Mouse (Mus musculus) neural tube, embryonic 11.5 days (tissue): ENCODE results near the gene Glcci1. TPM values are rescaled to one million over a fixed set of nuclear protein-coding genes. Genes with fewer than 3 reads are reported as not detected.

Source experiments
- ATAC-seq: fragments of 200-750 bp; cut with Nextera tagmentation; 2 replicates; pipeline ENCODE4 v1.8.0; 2017; ENCODE audit warnings: moderate number of reproducible peaks, mild to moderate bottlenecking, moderate TSS enrichment, moderate library complexity; ENCODE audit not compliant: insufficient read depth, low FRiP score, low TSS enrichment
- DNase-seq: peaks from one replicate; pipeline ENCODE4 v3.0.0-alpha.2; 2015; ENCODE audit warnings: low spot score
- H3K27ac ChIP-seq: fragments of 300-500 bp; sonication (generic); 2 replicates; pipeline ENCODE4 v1.5.1; 2014; ENCODE audit warnings: low read depth, mild to moderate bottlenecking, low read length
- H3K27me3 ChIP-seq: fragments of 300-500 bp; sonication (generic); 2 replicates; pipeline ENCODE4 v1.6.1; 2014; ENCODE audit warnings: mild to moderate bottlenecking, low read length, mixed read lengths; ENCODE audit not compliant: control insufficient read depth, insufficient read depth
- H3K36me3 ChIP-seq: fragments of 300-500 bp; sonication (generic); 2 replicates; pipeline ENCODE4 v1.6.1; 2014; ENCODE audit warnings: mild to moderate bottlenecking, low read length, moderate library complexity, mixed read lengths; ENCODE audit not compliant: control insufficient read depth, insufficient read depth
- H3K4me1 ChIP-seq: fragments of 300-500 bp; sonication (generic); 2 replicates; pipeline ENCODE4 v1.6.1; 2014; ENCODE audit warnings: low read length, mixed read lengths; ENCODE audit not compliant: control insufficient read depth, insufficient read depth
- H3K4me2 ChIP-seq: fragments of 300-500 bp; sonication (generic); 2 replicates; pipeline ENCODE4 v1.6.1; 2014; ENCODE audit warnings: low read depth, mild to moderate bottlenecking, moderate library complexity
- H3K4me3 ChIP-seq: fragments of 300-500 bp; sonication (generic); 2 replicates; pipeline ENCODE4 v1.5.1; 2014; ENCODE audit warnings: low read depth, low read length
- H3K9ac ChIP-seq: fragments of 300-500 bp; sonication (generic); 2 replicates; pipeline ENCODE4 v1.6.1; 2014; ENCODE audit warnings: mild to moderate bottlenecking, low read length
- H3K9me3 ChIP-seq: fragments of 300-500 bp; sonication (generic); 2 replicates; pipeline ENCODE4 v1.6.1; 2016; ENCODE audit warnings: low read length; ENCODE audit not compliant: control insufficient read depth
- WGBS: fragments of 180-500 bp; shearing (Covaris S2); extraction: QIAGEN DNeasy Blood & Tissue Kit; methylation state at CpG from one replicate; pipeline ENCODE4 v1.1.7; 2014; 5-methylcytosine and 5-hydroxymethylcytosine counted together
- polyA plus RNA-seq: library from polyadenylated mRNA; unstranded; fragments of >200 nt; fragmentation: Nextera tagmentation; extraction: Ambion mirVana; gene quantifications from 2 replicates; pipeline ENCODE4 v1.2.1, GENCODE M21; 2014

Gene Glcci1
- polyA plus RNA-seq = 22.4 and 24.0 TPM in 2 replicates

DNA sequence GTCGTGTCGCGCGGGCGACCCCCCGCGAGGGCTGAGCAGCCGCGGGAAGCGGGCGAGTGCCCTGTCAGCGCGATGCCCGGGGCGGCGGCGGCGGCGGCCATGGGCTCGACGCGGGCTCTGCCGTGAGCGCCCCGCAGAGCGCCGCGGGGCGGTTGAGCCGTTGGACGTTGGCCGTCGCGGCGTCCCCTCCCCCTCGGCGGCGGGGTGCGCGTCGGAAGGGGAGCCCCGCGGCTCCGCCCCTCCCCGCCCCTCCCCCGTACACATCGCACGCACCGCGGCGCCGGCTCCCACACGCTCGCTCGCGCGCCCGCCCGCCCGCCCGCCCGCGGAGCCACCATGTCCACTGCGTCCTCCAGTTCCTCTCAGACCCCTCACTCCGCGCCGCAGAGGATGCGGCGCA lies at the start of gene Glcci1:
Gene Glcci1 (plus strand): TSS at position 50 of the 400 bp plus-strand sequence.
- H3K9ac ChIP-seq = peak within 1 kb of the TSS; percentile 93
- H3K27ac ChIP-seq = peak within 1 kb of the TSS; percentile 99
- peaks cover 13% of the 10 kb centered on the region; the same call in 1 of the 2 replicates for H3K4me1 ChIP-seq
- H3K4me3 ChIP-seq = peak within 1 kb of the TSS; percentile 87
- H3K36me3 ChIP-seq = no peaks in the 10 kb centered on the region
- no peaks in the 10 kb centered on the region for H3K9me3 ChIP-seq
- peak within 1 kb of the TSS; percentile 63 for H3K4me2 ChIP-seq
- peak; percentile 86 for DNase-seq
- 0% methylated on average over 30 of the region's 69 CpGs for WGBS
- H3K27me3 ChIP-seq = no peaks in the 10 kb centered on the region
- peak; percentile 81 for ATAC-seq

DNA sequence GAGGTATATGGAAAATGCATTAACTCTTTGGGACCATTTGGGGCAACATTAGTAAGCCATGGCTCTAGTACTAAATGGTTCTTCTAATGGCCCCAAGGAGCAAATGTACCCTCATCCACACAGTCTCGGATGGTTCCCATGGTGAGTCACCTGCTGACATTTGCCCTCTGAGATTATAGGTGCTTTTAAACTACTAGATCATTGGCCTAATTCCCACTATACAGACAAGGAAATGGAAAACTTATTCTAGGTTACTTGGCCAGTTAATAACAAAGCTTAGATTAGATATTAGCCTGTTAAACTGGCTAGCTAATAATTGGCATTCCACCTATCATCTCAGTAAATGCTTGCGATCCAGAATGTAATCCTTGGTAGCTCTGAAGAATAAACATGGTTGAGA lies 47.0 kb upstream of the Glcci1 start:
- ATAC-seq = no peak
- Histone ChIP-seq H3K36me3 (no peaks in the 10 kb centered on the region), H3K27ac (no peak overlapping the region), H3K9me3 (no peaks in the 10 kb centered on the region), H3K9ac (no peak overlapping the region), H3K4me1 (no peaks in the 10 kb centered on the region), H3K4me2 (no peak overlapping the region), H3K4me3 (no peak overlapping the region), H3K27me3 (no peaks in the 10 kb centered on the region)
- DNase-seq = no peak
- whole genome bisulfite sequencing = 97% methylated on average over 2 of the region's 2 CpGs

DNA sequence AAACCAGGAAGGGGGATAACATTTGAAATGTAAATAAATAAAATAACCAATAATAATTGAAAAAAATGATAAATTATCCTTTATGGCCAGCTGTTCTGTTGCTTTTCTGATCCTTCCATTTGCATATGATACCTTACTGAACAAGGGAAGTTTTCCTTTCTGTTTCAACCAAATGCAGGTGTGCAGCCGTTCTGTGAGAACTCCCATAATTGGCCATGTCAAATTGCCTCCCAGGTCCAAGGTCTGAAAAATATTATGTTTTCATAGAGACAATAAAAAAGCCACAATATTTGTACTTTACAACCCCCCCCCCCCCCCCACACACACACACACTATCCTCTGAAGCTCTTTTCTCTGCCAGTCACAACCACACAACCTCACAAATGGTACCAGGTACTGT lies 44.0 kb upstream of the Glcci1 start:
- DNase-seq (no peak), ATAC-seq (no peak)
- WGBS = 79% methylated on average over 1 of the region's 1 CpGs

DNA sequence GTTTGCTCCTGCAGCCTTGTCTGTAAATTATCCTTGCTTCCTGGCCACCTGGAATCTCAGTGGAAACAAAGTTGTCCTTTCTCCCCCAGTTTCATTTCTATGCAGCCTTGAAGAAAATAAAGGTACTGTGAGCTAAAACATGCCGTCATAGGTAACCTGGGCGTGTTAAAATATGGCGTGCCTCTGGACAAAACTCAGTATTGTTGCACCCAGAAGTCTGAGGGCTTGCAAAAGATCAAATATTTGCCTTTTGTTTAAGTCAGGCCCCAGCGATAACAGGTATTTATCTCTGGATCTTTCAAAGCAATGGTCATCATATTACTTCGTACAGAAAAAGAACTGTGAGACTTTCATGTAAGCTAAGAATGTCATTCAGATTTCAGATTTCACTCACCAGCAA lies 43.4 kb upstream of the Glcci1 start:
- WGBS = 89% methylated on average over 5 of the region's 5 CpGs
- no peaks in the 10 kb centered on the region for H3K36me3 ChIP-seq
- H3K27me3 ChIP-seq = no peaks in the 10 kb centered on the region

More for the DNA sequence above, 44.0 kb upstream of the Glcci1 start:
- Histone ChIP-seq H3K4me1 (no peaks in the 10 kb centered on the region; the same call in 1 of the 2 replicates), H3K27ac (no peak overlapping the region), H3K4me3 (no peak overlapping the region), H3K9me3 (no peaks in the 10 kb centered on the region), H3K9ac (no peak overlapping the region), H3K27me3 (no peaks in the 10 kb centered on the region), H3K4me2 (no peak overlapping the region), H3K36me3 (no peaks in the 10 kb centered on the region)

DNA sequence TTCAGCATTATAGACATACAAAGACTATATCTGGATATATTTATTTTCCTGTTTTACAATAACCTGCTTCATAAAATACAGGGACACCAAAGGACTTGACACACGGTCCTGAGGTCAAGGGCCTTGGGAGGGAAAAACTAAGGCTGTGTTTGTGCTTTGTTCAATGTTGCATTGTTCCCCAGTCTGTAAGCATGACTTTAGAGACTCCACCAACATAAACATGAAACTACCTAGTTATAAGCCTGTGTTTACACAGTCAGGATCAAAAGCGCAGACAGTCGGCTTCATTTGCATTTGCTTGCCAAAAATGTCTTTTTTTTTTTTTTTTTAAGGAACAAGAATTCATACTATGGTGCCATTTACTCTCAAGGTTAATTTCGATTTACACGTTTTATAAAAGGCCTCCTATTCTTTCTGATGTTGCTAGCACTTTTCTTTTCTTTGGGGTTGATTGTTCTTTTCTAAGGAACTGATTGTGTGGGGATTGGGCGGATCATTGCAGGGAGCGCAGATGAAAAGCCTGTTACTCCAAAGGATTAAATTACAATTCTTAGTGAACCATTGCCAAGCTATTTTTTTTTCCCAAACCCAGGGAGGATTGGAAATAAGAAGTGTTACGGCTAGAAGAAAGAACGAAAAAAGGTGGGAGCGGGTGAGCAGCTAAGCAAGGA lies 41.6 kb upstream of the Glcci1 start:
- no peaks in the 10 kb centered on the region for H3K27me3 ChIP-seq
- H3K36me3 ChIP-seq = no peaks in the 10 kb centered on the region
- H3K4me2 ChIP-seq = no peak overlapping the region
- H3K4me1 ChIP-seq = no peaks in the 10 kb centered on the region; the same call in 1 of the 2 replicates
- no peak for DNase-seq
- 49% methylated on average over 10 of the region's 10 CpGs for WGBS
- no peak overlapping the region for H3K9ac ChIP-seq
- H3K9me3 ChIP-seq = no peaks in the 10 kb centered on the region
- H3K4me3 ChIP-seq = no peak overlapping the region
- ATAC-seq = no peak
- no peak overlapping the region for H3K27ac ChIP-seq

More for the DNA sequence above, 43.4 kb upstream of the Glcci1 start:
- Histone ChIP-seq H3K4me1 (no peaks in the 10 kb centered on the region; the same call in 1 of the 2 replicates), H3K27ac (no peak overlapping the region), H3K4me2 (no peak overlapping the region), H3K9me3 (no peaks in the 10 kb centered on the region), H3K9ac (no peak overlapping the region), H3K4me3 (no peak overlapping the region)
- DNase-seq (no peak), ATAC-seq (no peak)

DNA sequence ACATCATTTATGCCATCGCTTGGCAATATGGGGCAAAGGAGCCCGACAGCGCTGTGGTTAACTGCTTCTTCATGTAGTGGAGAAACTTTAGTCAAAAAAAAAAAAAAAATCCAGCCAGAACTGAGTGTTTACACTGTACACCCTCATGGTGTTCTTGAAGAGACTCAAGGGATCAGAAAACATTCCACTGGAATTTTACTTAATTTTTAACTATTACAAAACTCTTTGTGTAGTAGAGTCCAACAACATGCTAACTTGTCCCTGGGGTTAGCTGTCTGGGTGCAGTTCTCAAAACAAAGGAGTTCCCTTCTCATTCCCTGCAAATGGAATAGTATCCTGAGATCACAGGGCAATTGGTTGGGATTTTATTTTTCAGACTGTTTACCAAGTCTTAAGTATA lies 39.5 kb upstream of the Glcci1 start:
- Histone ChIP-seq H3K4me1 (no peaks in the 10 kb centered on the region; the same call in 1 of the 2 replicates), H3K27me3 (no peaks in the 10 kb centered on the region), H3K27ac (no peak overlapping the region), H3K4me2 (no peak overlapping the region), H3K9ac (no peak overlapping the region), H3K4me3 (no peak overlapping the region), H3K9me3 (no peaks in the 10 kb centered on the region), H3K36me3 (no peaks in the 10 kb centered on the region)
- DNase-seq (no peak), ATAC-seq (no peak)
- WGBS = 95% methylated on average over 3 of the region's 3 CpGs

DNA sequence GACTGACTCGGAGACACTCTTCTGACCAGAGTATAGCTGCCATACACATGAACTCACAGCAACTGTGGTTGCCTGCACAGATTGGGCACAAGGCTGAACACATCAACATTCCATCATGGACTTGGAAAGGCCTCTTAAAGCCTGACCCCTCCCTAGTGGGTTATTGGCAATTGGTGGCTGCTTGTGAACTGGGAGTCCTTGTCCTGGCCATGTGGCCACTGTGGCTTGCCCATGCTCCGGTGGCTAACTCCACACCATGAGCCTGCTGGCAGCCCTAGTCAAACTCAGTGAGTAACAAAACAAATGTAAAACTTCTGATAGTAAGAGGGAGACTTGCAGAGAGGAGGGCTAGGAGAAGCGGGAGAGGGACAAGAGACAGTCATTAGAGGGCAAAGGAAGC lies 37.3 kb upstream of the Glcci1 start:
- Histone ChIP-seq H3K4me1 (no peaks in the 10 kb centered on the region; the same call in 1 of the 2 replicates), H3K36me3 (no peaks in the 10 kb centered on the region), H3K4me2 (no peak overlapping the region), H3K27ac (no peak overlapping the region), H3K9ac (no peak overlapping the region), H3K27me3 (no peaks in the 10 kb centered on the region), H3K9me3 (no peaks in the 10 kb centered on the region), H3K4me3 (no peak overlapping the region)
- DNase-seq (no peak), ATAC-seq (no peak)
- WGBS = 86% methylated on average over 3 of the region's 3 CpGs

DNA sequence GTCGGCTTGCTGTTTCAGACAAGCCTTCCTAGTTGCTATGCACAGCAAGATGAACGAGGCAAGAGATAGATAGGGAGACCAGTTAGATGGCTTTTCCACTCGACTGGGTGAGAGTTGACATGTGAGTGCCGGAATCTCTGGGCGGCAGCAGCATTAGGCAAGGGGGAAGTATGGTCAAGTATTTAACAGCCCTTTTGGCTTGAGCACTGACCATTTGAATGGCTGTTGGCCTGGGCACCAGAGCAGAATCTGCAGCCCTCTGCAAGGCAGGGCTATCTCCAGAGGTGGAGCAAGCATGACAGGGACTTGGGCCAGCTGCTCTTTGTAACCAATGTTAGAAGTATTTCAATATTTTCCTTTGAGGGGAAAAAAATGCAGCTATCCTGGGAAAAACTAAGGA lies 36.5 kb upstream of the Glcci1 start:
- no peaks in the 10 kb centered on the region for H3K9me3 ChIP-seq
- no peaks in the 10 kb centered on the region for H3K36me3 ChIP-seq
- H3K4me2 ChIP-seq = no peak overlapping the region
- no peaks in the 10 kb centered on the region for H3K27me3 ChIP-seq
- no peak overlapping the region for H3K4me3 ChIP-seq
- no peak overlapping the region for H3K9ac ChIP-seq
- no peak overlapping the region for H3K27ac ChIP-seq
- ATAC-seq (no peak), DNase-seq (no peak)
- 63% methylated on average over 5 of the region's 5 CpGs for WGBS
- no peaks in the 10 kb centered on the region for H3K4me1 ChIP-seq

DNA sequence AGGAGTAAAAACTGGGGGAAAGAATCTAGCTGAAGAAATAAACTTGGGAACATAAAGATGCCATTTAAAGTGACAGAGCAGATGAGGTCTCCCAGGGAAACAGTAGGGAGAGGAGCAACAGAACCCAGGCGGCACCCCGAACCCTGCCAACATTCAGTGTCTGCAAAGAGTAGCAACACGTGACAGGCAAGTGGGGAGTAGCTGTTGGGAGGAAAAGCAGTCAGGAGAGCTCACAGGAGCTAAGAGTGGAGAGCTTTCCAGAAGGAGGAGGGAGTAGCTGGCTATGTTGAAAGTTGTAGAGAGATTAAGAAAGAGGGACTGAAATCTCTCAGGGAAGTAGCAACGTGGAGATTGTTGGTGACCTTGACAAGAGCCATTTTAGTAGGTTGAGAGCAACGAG lies 35.9 kb upstream of the Glcci1 start:
- H3K36me3 ChIP-seq = no peaks in the 10 kb centered on the region
- no peak overlapping the region for H3K9ac ChIP-seq
- DNase-seq = no peak
- ATAC-seq = no peak
- no peak overlapping the region for H3K4me3 ChIP-seq
- no peaks in the 10 kb centered on the region for H3K27me3 ChIP-seq
- WGBS = 71% methylated on average over 5 of the region's 5 CpGs
- H3K4me2 ChIP-seq = no peak overlapping the region
- H3K9me3 ChIP-seq = no peaks in the 10 kb centered on the region
- no peaks in the 10 kb centered on the region for H3K4me1 ChIP-seq
- H3K27ac ChIP-seq = no peak overlapping the region
